Mouse (Mus musculus) erythroblast, embryonic 14.5 days (primary cell): ENCODE results near the gene Vgll1.

Source experiments
- GATA1 ChIP-seq: IDR thresholded peaks from 2 replicates; pipeline ENCODE4 v1.6.1; 2012; ENCODE audit warnings: low read length, inconsistent platforms, mixed read lengths
- TAL1 ChIP-seq: IDR thresholded peaks from 3 replicates; pipeline ENCODE4 v1.6.1; 2012; ENCODE audit warnings: low read length, inconsistent platforms, mixed read lengths

GRCm38 (mm10) chrX:57118143-57118542 is 30.2 kb downstream of the Vgll1 start:
- TF ChIP-seq GATA1 (no peak), TAL1 (no peak)
